Mouse (Mus musculus) bone marrow, adult 2 months (tissue): Measurements from ENCODE around the gene Cad. TPM values are rescaled to one million over a fixed set of nuclear protein-coding genes. Genes with fewer than 3 reads are reported as not detected.

ENCODE experiments used
- H3K27ac ChIP-seq: fragments of 200-500 bp; 2 replicates; pipeline ENCODE4 v1.5.1; 2012; ENCODE audit warnings: low read depth, mild to moderate bottlenecking, control low read depth, inconsistent platforms, low read length; ENCODE audit not compliant: control insufficient read depth, poor library complexity, insufficient read depth
- H3K4me1 ChIP-seq: fragments of 200-500 bp; 2 replicates; pipeline ENCODE4 v1.6.1; 2011; ENCODE audit warnings: low read length; ENCODE audit not compliant: control insufficient read depth, insufficient read depth
- H3K4me3 ChIP-seq: fragments of 200-500 bp; replicated peaks from 2 replicates; pipeline ENCODE3; 2011; ENCODE audit warnings: mild to moderate bottlenecking, low read depth, low read length, control low read depth; ENCODE audit not compliant: control insufficient read depth
- CTCF ChIP-seq: fragments of 200-500 bp; IDR thresholded peaks from 2 replicates; pipeline ENCODE4 v1.5.1; 2011; ENCODE audit warnings: low read length, control low read depth; ENCODE audit not compliant: control insufficient read depth, insufficient read depth
- POLR2A ChIP-seq: fragments of 200-500 bp; IDR thresholded peaks from 2 replicates; pipeline ENCODE4 v1.6.1; 2011; ENCODE audit warnings: low read depth, mild to moderate bottlenecking, control low read depth, low read length, borderline replicate concordance; ENCODE audit not compliant: control insufficient read depth
- WGBS: fragments of 180-500 bp; shearing (Covaris S2); methylation state at CpG from one replicate; pipeline ENCODE4 v1.1.7; 2018; 5-methylcytosine and 5-hydroxymethylcytosine counted together
- polyA plus RNA-seq: library from polyadenylated mRNA; stranded (reverse); fragments of >200 nt; gene quantifications from 2 replicates; pipeline ENCODE4 v1.2.4, GENCODE M21; 2011; ENCODE audit warnings: low replicate concordance; ENCODE audit not compliant: missing spikeins, insufficient read depth, insufficient read length

The Cad gene
- polyA plus RNA-seq, 1 experiment, result 21.8 TPM

GRCm38 (mm10) chr5:31081386-31081785 is 26.8 kb downstream of the Cad start:
- WGBS, result 79% methylated on average over 3 of the region's 3 CpGs
- TF ChIP-seq POLR2A (no peak), CTCF (peak; percentile 83)

GRCm38 (mm10) chr5:31082355-31082754 is 27.8 kb downstream of the Cad start:
- 10% methylated on average over 5 of the region's 5 CpGs for WGBS
- TF ChIP-seq CTCF (peak; percentile 72), POLR2A (no peak)
- Histone ChIP-seq H3K27ac (no peak overlapping the region), H3K4me3 (no peak overlapping the region), H3K4me1 (no peaks in the 10 kb centered on the region)

More at GRCm38 (mm10) chr5:31081386-31081785, 26.8 kb downstream of the Cad start:
- no peak overlapping the region for H3K4me3 ChIP-seq
- no peak overlapping the region for H3K27ac ChIP-seq
- no peaks in the 10 kb centered on the region for H3K4me1 ChIP-seq

- H3K4me3 ChIP-seq, result no peak overlapping the region
- no peak for TF ChIP-seq POLR2A
- TF ChIP-seq CTCF, result no peak
- no peaks in the 10 kb centered on the region for H3K4me1 ChIP-seq
- H3K27ac ChIP-seq, result no peak overlapping the region
- WGBS, result 27% methylated on average over 12 of the region's 12 CpGs
These were observed 28.5 kb downstream of the Cad start for GRCm38 (mm10) chr5:31082935-31083625.

- Histone ChIP-seq H3K27ac (no peak overlapping the region), H3K4me3 (no peak overlapping the region), H3K4me1 (no peaks in the 10 kb centered on the region)
- no peak for TF ChIP-seq POLR2A
- no peak for TF ChIP-seq CTCF
- 50% methylated on average over 8 of the region's 8 CpGs for WGBS
These were observed 29.4 kb downstream of the Cad start for GRCm38 (mm10) chr5:31083949-31084348.

- H3K4me3 ChIP-seq, result no peak overlapping the region
- WGBS, result 50% methylated on average over 7 of the region's 7 CpGs
- TF ChIP-seq POLR2A, result no peak
- no peak for TF ChIP-seq CTCF
- no peaks in the 10 kb centered on the region for H3K4me1 ChIP-seq
- H3K27ac ChIP-seq, result no peak overlapping the region
These were observed 32.0 kb downstream of the Cad start for GRCm38 (mm10) chr5:31086606-31087005.

GRCm38 (mm10) chr5:31087131-31087530 is 32.6 kb downstream of the Cad start:
- H3K4me1 ChIP-seq, result no peaks in the 10 kb centered on the region
- 69% methylated on average over 2 of the region's 2 CpGs for WGBS
- TF ChIP-seq CTCF (no peak), POLR2A (no peak)

GRCm38 (mm10) chr5:31092231-31092975 is 37.8 kb downstream of the Cad start:
- WGBS, result 9% methylated on average over 51 of the region's 53 CpGs
- Histone ChIP-seq H3K27ac (no peak overlapping the region), H3K4me3 (no peak overlapping the region), H3K4me1 (no peaks in the 10 kb centered on the region; the same call in 1 of the 2 replicates)
- no peak for TF ChIP-seq POLR2A
- no peak for TF ChIP-seq CTCF

More at GRCm38 (mm10) chr5:31087131-31087530, 32.6 kb downstream of the Cad start:
- H3K4me3 ChIP-seq, result no peak overlapping the region
- H3K27ac ChIP-seq, result no peak overlapping the region

GRCm38 (mm10) chr5:31093151-31094041 is 38.8 kb downstream of the Cad start:
- WGBS, result 2% methylated on average over 52 of the region's 54 CpGs
- H3K4me1 ChIP-seq, result no peaks in the 10 kb centered on the region; the same call in 1 of the 2 replicates

More at GRCm38 (mm10) chr5:31093151-31094041, 38.8 kb downstream of the Cad start:
- Histone ChIP-seq H3K4me3 (no peak overlapping the region), H3K27ac (no peak overlapping the region; the same call in 1 of the 2 replicates)
- no peak for TF ChIP-seq POLR2A
- TF ChIP-seq CTCF, result no peak
